Comparison of ENCODE assay signal across 15 mouse cellular contexts in the genomic region with DNA sequence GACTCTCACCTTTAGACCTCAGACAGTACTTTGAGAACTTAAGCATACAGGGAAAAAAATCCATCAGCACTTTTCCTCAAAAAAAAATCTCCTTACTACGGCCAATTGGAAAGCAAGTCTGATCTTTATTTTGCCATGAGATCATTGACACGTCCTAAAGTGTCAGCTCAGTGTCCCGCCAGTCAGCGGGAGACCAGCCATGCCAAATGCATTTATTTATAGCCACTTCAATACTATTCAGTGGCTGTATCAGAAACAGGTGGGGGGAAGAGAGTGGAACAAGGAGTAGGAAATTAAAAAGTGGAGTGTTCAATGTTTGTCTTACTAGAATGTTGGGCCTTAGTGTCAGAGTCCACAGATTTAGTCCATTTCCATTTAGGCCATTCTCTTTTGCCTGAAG.
"Had no signal": no experiment of that assay in that cellular context is flagged by ENCODE, and none has a peak within 500 bp of the region (broad histone marks: within the 10 kb centered on the region; RNA-seq: fewer than 3 reads in every experiment).

No protein-coding gene starts in this region.

- H3K4me3 ChIP-seq: left cerebral cortex, adult 2 months; limb, embryonic 10.5 days; liver, embryonic 15.5 days; midbrain, embryonic 10.5 days; myocyte; neural tube, embryonic 15.5 days had no signal

- H3K27me3 ChIP-seq: liver, embryonic 15.5 days; neural tube, embryonic 15.5 days had no signal

- H3K4me2 ChIP-seq: liver, embryonic 11.5 days; liver, embryonic 15.5 days; neural tube, embryonic 15.5 days had no signal

- ATAC-seq: lung, postnatal 0 days had no signal

- H3K4me1 ChIP-seq: limb, embryonic 10.5 days; liver, embryonic 15.5 days; midbrain, embryonic 10.5 days; neural tube, embryonic 15.5 days had no signal

- DNase-seq: lung, adult 2 months; lung, postnatal 4 days; midbrain, embryonic 14.5 days; right cerebral cortex, adult 18-20 months; right cerebral cortex, postnatal 25 days; thymus, postnatal 4 days had no signal

- H3K36me3 ChIP-seq: neural tube, embryonic 15.5 days had no signal

- H3K9me3 ChIP-seq: limb, embryonic 10.5 days; liver, embryonic 15.5 days; midbrain, embryonic 10.5 days; neural tube, embryonic 15.5 days had no signal

- H3K9ac ChIP-seq: liver, embryonic 15.5 days; neural tube, embryonic 15.5 days had no signal

- H3K27ac ChIP-seq: left cerebral cortex, adult 2 months; limb, embryonic 10.5 days; liver, embryonic 15.5 days; midbrain, embryonic 10.5 days; neural tube, embryonic 15.5 days; stomach, postnatal 0 days had no signal
